Mouse (Mus musculus): ENCODE measurements around the gene Cep57l1. TPM values are rescaled to one million over a fixed set of nuclear protein-coding genes. Genes with fewer than 3 reads are reported as not detected.

Gene Cep57l1
- polyA plus RNA-seq, 2 experiments = 7.1 to 10.6 TPM

GRCm38 (mm10) chr10:41726215-41726614 lies 83.5 kb downstream of the Cep57l1 start:
- Histone ChIP-seq H3K9me3 (ENCODE audit: control insufficient read depth, low read length) (no peaks in the 10 kb centered on the region; the same call in 1 of the 2 replicates), H3K27ac (no peak overlapping the region), H3K4me2 (ENCODE audit: low read depth) (no peak overlapping the region), H3K36me3 (replicated peaks; ENCODE audit: control insufficient read depth, insufficient read depth, low read depth) (peaks cover 5% of the 10 kb centered on the region), H3K27me3 (ENCODE audit: control insufficient read depth, insufficient read depth, low read length) (no peaks in the 10 kb centered on the region), H3K9ac (replicated peaks) (no peak overlapping the region), H3K4me1 (replicated peaks; ENCODE audit: control insufficient read depth in 2 of 2, insufficient read depth in 2 of 2, low read length in 1 of 2) (no peaks in the 10 kb centered on the region), H3K4me3 (ENCODE audit: insufficient read depth in 1 of 2, low read depth in 2 of 2, low read length in 2 of 2) (no peak overlapping the region)
- TF ChIP-seq CTCF (IDR thresholded peaks at IDR 0.05; ENCODE audit: low read depth) = no peak
- no peak for TF ChIP-seq EP300 (IDR thresholded peaks at IDR 0.05; ENCODE audit: low read depth)
- DNase-seq (ENCODE audit: low read depth in 3 of 3, low spot score in 3 of 3) (no peak), ATAC-seq (ENCODE audit: insufficient read depth) (no peak)
- WGBS (ENCODE audit: insufficient replicate concordance) = 73% methylated on average over 9 of the region's 9 CpGs

GRCm38 (mm10) chr10:41719587-41719986 lies 90.1 kb downstream of the Cep57l1 start:
- no peaks in the 10 kb centered on the region for H3K36me3 ChIP-seq (replicated peaks; ENCODE audit: control insufficient read depth, insufficient read depth, low read depth)
- no peaks in the 10 kb centered on the region for H3K27me3 ChIP-seq (ENCODE audit: control insufficient read depth, insufficient read depth, low read length)
- no peaks in the 10 kb centered on the region for H3K9me3 ChIP-seq (ENCODE audit: control insufficient read depth, low read length)
- no peak overlapping the region for H3K9ac ChIP-seq (replicated peaks)
- TF ChIP-seq CTCF (IDR thresholded peaks at IDR 0.05; ENCODE audit: low read depth) (no peak), EP300 (IDR thresholded peaks at IDR 0.05; ENCODE audit: low read depth) (no peak)
- no peak overlapping the region for H3K4me3 ChIP-seq (ENCODE audit: insufficient read depth in 1 of 2, low read depth in 2 of 2, low read length in 2 of 2)
- H3K27ac ChIP-seq = no peak overlapping the region
- ATAC-seq (ENCODE audit: insufficient read depth) (no peak), DNase-seq (ENCODE audit: low read depth in 3 of 3, low spot score in 3 of 3) (no peak)
- no peak overlapping the region for H3K4me2 ChIP-seq (ENCODE audit: low read depth)
- WGBS (ENCODE audit: insufficient replicate concordance) = 87% methylated on average over 9 of the region's 9 CpGs
- H3K4me1 ChIP-seq (replicated peaks; ENCODE audit: control insufficient read depth in 2 of 2, insufficient read depth in 2 of 2, low read length in 1 of 2) = 0 out of 4 replicates have a peak, but pooled peaks cover 0 to 2% of the 10 kb centered on the region in 2 experiments

- no peak within 1 kb of the TSS for H3K9ac ChIP-seq (replicated peaks)
- H3K9me3 ChIP-seq (ENCODE audit: control insufficient read depth, low read length) = no peaks in the 10 kb centered on the region
- 0 out of 4 replicates have a peak, but pooled peaks cover 0 to 4% of the 10 kb centered on the region in 2 experiments for H3K4me1 ChIP-seq (replicated peaks; ENCODE audit: control insufficient read depth in 2 of 2, insufficient read depth in 2 of 2, low read length in 1 of 2)
- no peak within 1 kb of the TSS for H3K27ac ChIP-seq
- WGBS (ENCODE audit: insufficient replicate concordance) = 64% methylated on average over 15 of the region's 15 CpGs
- TF ChIP-seq EP300 (IDR thresholded peaks at IDR 0.05; ENCODE audit: low read depth) (no peak), CTCF (IDR thresholded peaks at IDR 0.05; ENCODE audit: low read depth) (no peak)
- H3K36me3 ChIP-seq (replicated peaks; ENCODE audit: control insufficient read depth, insufficient read depth, low read depth) = no peaks in the 10 kb centered on the region
- no peak within 1 kb of the TSS for H3K4me2 ChIP-seq (ENCODE audit: low read depth)
- no peak for DNase-seq (ENCODE audit: low read depth in 3 of 3, low spot score in 3 of 3)
- H3K27me3 ChIP-seq (ENCODE audit: control insufficient read depth, insufficient read depth, low read length) = no peaks in the 10 kb centered on the region
- no peak for ATAC-seq (ENCODE audit: insufficient read depth)
- no peak within 1 kb of the TSS for H3K4me3 ChIP-seq (ENCODE audit: insufficient read depth in 1 of 2, low read depth in 2 of 2, low read length in 2 of 2)
These were observed 93.4 kb downstream of the Cep57l1 start, which contains the start of gene Ccdc162 for GRCm38 (mm10) chr10:41716029-41716897. Gene Ccdc162, minus strand, starts transcription at chr10:41716634.

GRCm38 (mm10) chr10:41715557-41715956 lies 94.1 kb downstream of the Cep57l1 start:
- no peak overlapping the region for H3K4me3 ChIP-seq (ENCODE audit: insufficient read depth in 1 of 2, low read depth in 2 of 2, low read length in 2 of 2)
- H3K9me3 ChIP-seq (ENCODE audit: control insufficient read depth, low read length) = no peaks in the 10 kb centered on the region
- H3K27me3 ChIP-seq (ENCODE audit: control insufficient read depth, insufficient read depth, low read length) = no peaks in the 10 kb centered on the region
- DNase-seq (ENCODE audit: low read depth in 3 of 3, low spot score in 3 of 3) (no peak), ATAC-seq (ENCODE audit: insufficient read depth) (no peak)
- no peak for TF ChIP-seq EP300 (IDR thresholded peaks at IDR 0.05; ENCODE audit: low read depth)
- no peak for TF ChIP-seq CTCF (IDR thresholded peaks at IDR 0.05; ENCODE audit: low read depth)
- H3K4me1 ChIP-seq (replicated peaks; ENCODE audit: control insufficient read depth in 2 of 2, insufficient read depth in 2 of 2, low read length in 1 of 2) = 0 out of 4 replicates have a peak, but pooled peaks cover 0 to 4% of the 10 kb centered on the region in 2 experiments
- WGBS (ENCODE audit: insufficient replicate concordance) = 81% methylated on average over 14 of the region's 14 CpGs
- H3K9ac ChIP-seq (replicated peaks) = no peak overlapping the region
- no peaks in the 10 kb centered on the region for H3K36me3 ChIP-seq (replicated peaks; ENCODE audit: control insufficient read depth, insufficient read depth, low read depth)
- H3K27ac ChIP-seq = no peak overlapping the region
- no peak overlapping the region for H3K4me2 ChIP-seq (ENCODE audit: low read depth)

GRCm38 (mm10) chr10:41711467-41711866 lies 98.2 kb downstream of the Cep57l1 start:
- H3K27me3 ChIP-seq (ENCODE audit: control insufficient read depth, insufficient read depth, low read length) = no peaks in the 10 kb centered on the region
- H3K4me1 ChIP-seq (replicated peaks; ENCODE audit: control insufficient read depth in 2 of 2, insufficient read depth in 2 of 2, low read length in 1 of 2) = 0 out of 4 replicates have a peak, but pooled peaks cover 0 to 4% of the 10 kb centered on the region in 2 experiments
- TF ChIP-seq CTCF (IDR thresholded peaks at IDR 0.05; ENCODE audit: low read depth) (no peak), EP300 (IDR thresholded peaks at IDR 0.05; ENCODE audit: low read depth) (no peak)
- ATAC-seq (ENCODE audit: insufficient read depth) (no peak), DNase-seq (ENCODE audit: low read depth in 3 of 3, low spot score in 3 of 3) (no peak)
- H3K36me3 ChIP-seq (replicated peaks; ENCODE audit: control insufficient read depth, insufficient read depth, low read depth) = no peaks in the 10 kb centered on the region
- no peaks in the 10 kb centered on the region for H3K9me3 ChIP-seq (ENCODE audit: control insufficient read depth, low read length)
- no peak overlapping the region for H3K27ac ChIP-seq
- no peak overlapping the region for H3K4me2 ChIP-seq (ENCODE audit: low read depth)
- 46% methylated on average over 7 of the region's 7 CpGs for WGBS (ENCODE audit: insufficient replicate concordance)
- no peak overlapping the region for H3K4me3 ChIP-seq (ENCODE audit: insufficient read depth in 1 of 2, low read depth in 2 of 2, low read length in 2 of 2)
- no peak overlapping the region for H3K9ac ChIP-seq (replicated peaks)

Data from liver, embryonic 14.5 days (tissue).